Mouse (Mus musculus) spleen, adult 18-20 months (tissue): ENCODE data around the gene Prlr.
A peak's percentile ranks its signal among the peaks of the same experiment; 100 is the strongest.

Experiments used
- DNase-seq, 2 experiments: peaks; one replicate each; pipeline ENCODE4 v3.0.0; 2022; ENCODE audit warnings: mixed read lengths in 2 of 2

Gene Prlr

GRCm38 (mm10) chr15:10236812-10237211 is 59.8 kb downstream of the Prlr start:
- DNase-seq: no peak

DNA sequence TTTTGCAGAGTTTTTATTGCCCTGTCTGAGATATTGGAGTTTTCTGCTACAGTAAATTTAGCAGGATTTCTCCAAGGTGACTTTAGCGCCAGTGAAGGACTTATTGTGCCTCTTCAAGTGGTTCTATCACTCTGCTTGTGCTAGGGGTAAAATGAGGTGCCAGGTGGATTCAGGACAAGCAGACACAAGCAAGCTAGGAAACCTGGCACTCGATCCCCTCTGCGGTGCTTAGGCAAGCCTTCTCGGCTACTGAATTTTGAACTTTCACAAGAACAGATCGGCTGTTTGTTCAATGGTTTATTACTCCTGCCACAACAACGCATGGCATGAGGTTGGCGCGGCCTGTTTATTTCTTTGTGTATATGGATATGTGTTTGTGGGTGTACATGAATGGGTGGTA is 61.4 kb downstream of the Prlr start:
- DNase-seq: no peak

GRCm38 (mm10) chr15:10240228-10240795 is 63.3 kb downstream of the Prlr start:
- no peak for DNase-seq

DNA sequence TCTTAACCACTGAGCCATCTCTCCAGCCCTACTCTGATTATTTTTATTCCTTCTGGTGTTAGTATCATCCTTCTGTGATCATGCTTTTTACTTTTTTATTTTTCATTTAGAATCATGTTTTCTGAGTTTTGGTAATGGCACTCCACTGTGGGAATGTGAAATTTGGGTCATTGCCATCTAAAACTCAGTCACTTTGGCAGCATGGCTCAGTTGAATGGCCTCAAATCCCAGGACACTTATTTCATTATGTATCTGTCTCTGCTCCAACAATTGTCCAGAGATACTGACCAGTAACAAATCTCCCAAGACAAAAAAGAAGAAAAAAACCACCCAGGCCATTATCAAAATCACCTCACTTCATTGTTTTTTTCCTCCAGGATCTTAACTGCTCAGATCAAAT is 65.2 kb downstream of the Prlr start:
- DNase-seq: no peak

DNA sequence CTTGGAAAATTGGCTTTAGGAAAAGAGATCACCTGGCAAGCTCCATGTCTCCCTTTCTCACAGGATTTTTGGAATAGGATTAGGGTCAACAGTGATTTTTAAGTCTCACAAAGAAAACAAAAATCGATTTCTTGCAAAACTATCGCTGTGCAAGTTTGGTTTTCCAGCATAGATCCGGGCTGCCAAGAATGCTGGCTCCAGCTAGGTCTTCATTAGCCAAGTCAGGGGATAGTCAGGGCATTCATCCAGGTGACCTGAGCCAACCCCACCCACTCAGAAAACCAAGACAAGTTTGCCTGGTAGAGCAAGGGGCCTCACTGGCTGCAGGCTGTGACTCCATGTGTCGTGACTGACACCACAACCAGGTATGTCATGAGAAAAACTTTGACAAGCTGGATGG is 72.2 kb downstream of the Prlr start:
- no peak for DNase-seq

DNA sequence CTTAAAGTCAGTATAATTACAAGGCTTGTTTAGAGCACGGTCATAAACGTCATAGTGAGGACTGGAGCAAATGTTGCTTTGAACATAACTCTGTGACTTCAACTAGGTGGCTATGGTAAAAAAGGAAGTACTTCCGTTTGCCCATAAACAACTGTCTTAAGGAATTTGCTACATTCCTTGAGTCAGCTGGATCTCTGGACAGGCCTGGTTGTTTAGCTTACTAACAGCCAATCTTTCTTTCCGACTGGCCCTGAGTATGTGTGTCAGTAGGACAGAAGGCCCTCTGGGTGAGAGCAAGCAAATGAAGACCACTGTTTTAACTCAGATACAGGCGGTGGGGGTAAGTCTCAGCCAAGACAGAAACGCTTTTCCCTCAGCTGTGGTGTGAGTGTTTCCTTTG is 73.7 kb downstream of the Prlr start:
- DNase-seq: no peak

DNA sequence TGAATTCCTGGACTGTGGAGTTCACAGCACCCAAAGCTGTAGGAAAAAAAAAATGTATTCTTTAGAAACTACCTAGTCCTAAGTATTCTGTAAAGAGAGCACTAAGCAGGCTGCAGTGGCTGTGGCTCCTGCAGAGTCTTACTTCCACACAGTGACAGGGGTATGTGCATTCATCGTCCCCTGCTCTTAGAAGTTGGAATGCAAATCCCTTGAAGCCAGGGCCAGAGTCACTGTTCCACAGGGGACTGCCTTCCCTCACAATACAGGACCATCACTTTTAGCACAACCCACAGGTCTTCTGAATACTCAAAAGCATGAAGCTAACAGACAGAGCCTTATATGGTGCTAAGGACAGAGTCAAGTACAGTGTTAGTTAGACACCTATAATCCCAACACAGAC is 75.5 kb downstream of the Prlr start:
- no peak for DNase-seq

GRCm38 (mm10) chr15:10262219-10262618 is 85.2 kb downstream of the Prlr start:
- no peak for DNase-seq

GRCm38 (mm10) chr15:10262641-10263040 is 85.6 kb downstream of the Prlr start:
- no peak for DNase-seq

DNA sequence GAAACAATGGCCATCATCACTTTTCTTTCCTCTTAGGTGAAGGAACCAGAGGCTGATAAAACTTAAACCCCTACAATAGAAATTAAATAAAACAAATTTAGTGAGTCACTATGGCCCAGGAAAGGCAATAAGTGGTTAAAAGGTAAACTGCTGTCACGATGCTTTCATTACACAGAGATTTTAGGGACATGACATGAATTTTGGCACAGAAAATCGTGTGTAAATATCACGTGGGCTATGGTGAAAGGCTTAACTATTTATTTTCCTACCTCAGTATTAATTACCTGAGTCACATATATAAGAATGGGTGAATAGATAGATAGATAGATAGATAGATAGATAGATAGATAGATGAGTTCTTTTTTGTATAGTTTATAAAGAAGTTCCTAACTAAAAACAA is 86.4 kb downstream of the Prlr start:
- no peak for DNase-seq

- DNase-seq: no peak
Measured at GRCm38 (mm10) chr15:10264885-10265284, 87.8 kb downstream of the Prlr start.

DNA sequence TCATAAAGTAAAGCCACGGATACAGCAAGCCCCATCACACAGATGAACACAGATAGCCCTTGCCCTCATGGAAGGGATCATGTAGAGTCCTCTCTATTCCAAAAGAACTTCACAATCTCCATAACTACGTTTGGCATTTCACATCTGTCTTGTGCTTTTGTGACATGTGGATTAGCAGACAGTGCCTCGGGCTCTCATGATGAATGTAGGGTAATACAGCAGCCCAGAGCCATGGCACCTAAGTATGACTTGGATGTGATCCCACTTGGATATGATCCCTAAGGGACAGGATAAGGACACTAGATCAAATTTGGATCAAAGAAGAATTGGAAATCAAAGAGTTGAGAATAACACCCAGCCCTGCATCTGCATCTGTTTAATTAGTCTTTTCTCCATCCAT is 90.2 kb downstream of the Prlr start:
- DNase-seq: no peak

GRCm38 (mm10) chr15:10276386-10276785 is 99.3 kb downstream of the Prlr start:
- no peak for DNase-seq

GRCm38 (mm10) chr15:10277461-10277860 is 100.4 kb downstream of the Prlr start:
- DNase-seq: no peak

GRCm38 (mm10) chr15:10281546-10281945 is 104.5 kb downstream of the Prlr start:
- DNase-seq: no peak

GRCm38 (mm10) chr15:10283661-10284060 is 106.6 kb downstream of the Prlr start:
- DNase-seq: no peak

DNA sequence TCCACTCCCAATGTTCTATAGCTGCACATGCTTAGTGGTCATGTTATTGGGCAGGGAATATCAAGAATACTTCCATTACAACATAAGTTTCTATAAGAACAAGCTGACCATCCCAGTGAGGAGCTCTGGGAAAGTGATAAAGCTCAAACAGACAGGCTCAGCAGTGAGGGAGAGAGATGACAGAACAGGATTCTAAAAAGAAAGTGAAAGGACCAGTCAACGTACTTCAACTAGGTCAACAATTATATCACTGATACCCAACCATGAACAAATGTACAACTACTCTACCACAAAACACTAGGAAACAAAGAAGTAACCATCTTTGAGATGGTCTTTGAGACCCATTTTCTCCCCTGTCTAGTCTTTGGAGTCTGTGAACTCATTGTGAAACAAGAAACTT is 119.5 kb downstream of the Prlr start:
- DNase-seq: no peak

DNA sequence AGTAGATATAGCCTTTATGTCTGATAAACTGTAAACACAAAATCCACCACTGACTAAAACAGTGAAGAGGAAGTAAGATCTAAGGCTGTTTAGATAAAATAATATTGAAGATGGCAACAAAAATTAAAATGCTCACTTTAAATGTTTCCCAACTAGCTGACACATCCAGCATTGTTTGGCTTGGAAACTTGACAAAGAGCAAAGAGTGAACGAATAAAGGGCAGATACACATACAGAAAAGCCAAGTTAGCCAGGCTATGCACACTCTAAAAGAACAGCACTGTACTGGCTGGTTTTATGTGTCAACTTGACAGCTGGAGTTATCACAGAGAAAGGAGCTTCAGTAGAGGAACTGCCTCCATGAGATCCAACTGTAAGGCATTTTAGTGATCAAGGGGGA is 121.0 kb downstream of the Prlr start:
- DNase-seq: no peak

- no peak for DNase-seq
Measured at GRCm38 (mm10) chr15:10299467-10299866, 122.4 kb downstream of the Prlr start.

- DNase-seq: no peak
Measured at GRCm38 (mm10) chr15:10306461-10306860, 129.4 kb downstream of the Prlr start.

DNA sequence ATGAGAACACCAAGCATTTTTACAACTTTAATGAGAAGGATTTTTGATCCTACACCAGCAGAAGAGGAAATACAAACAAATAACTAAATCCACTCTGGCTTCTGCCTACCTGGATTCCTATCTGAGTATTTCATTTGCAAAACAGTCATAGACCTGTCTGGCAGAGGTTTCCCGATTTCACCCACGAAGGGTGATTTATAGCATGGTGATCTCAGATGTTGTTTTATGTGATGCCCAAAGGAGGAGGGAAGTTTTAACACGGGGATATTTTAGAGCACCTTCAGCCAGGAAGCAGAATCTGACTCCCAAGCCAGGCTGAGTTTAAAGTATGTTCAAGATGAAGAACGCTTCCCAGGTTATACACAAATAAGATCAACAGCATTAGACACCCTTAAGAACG is 134.8 kb downstream of the Prlr start:
- no peak for DNase-seq

- DNase-seq: peak in 1 of 2 experiments; percentile 15
Measured at GRCm38 (mm10) chr15:10313522-10314455, 136.8 kb downstream of the Prlr start.

DNA sequence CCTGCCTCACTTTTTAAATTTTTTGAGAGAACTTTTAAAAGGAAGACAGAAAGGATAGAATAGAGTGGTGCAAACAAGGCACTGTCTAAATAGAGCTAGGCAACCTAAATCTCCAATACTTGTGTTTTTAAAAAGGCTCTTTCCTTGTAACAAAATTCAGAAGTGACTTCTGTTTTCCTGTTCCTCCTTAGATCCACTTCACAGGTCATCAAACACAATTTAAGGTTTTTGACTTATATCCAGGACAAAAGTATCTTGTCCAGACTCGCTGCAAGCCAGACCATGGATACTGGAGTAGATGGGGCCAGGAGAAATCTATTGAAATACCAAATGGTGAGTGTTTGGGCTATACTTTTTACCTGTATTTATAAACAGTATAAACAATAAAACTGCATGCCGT is 148.0 kb downstream of the Prlr start, which contains the start of gene Gm21973:
Gm21973 (plus strand) TSS at position 301 of the 400 bp plus-strand sequence.
- DNase-seq: no peak

DNA sequence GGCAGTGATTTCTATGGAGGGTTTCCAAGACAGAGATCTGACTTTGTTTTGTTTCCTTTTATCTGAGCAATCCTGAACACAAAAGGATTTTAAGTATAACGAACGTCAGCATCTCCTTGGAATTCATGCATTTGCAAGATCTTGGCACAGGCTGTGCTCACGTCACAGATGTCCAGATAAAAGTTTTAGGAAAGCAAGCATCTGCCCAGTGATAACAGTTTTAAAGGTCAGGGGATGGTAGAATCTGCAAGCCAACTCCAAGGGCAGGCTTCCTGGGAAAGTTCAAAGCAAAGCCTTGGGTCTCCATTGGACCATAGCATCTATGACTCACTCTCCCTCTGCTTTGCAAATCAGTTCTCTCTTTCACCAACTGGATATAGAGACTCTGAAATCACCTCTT is 153.6 kb downstream of the Prlr start:
- DNase-seq: no peak
